Mouse (Mus musculus) spleen, adult 10 weeks (tissue): ENCODE data around the gene Zbtb21. TPM values are rescaled to one million over a fixed set of nuclear protein-coding genes. Genes with fewer than 3 reads are reported as not detected.

Source experiments
- polyA plus RNA-seq: library from polyadenylated mRNA; stranded (reverse); fragments of 350-450 nt; fragmentation: Illumina TruSeq; extraction: RNeasy Lipid Tissue Mini Kit (QIAGEN cat#74804); gene quantifications from one replicate; pipeline ENCODE4 v1.2.3, GENCODE M21; 2015; ENCODE audit warnings: low replicate concordance; ENCODE audit not compliant: insufficient read depth

Zbtb21 gene
- 13.7 TPM for polyA plus RNA-seq

GRCm38 (mm10) chr16:97962151-97962948 lies at the start of gene Zbtb21, which contains the start of gene C2cd2:
Gene Zbtb21, minus strand, starts transcription at chr16:97962622.
Gene C2cd2, minus strand, starts transcription at chr16:97962598.

DNA sequence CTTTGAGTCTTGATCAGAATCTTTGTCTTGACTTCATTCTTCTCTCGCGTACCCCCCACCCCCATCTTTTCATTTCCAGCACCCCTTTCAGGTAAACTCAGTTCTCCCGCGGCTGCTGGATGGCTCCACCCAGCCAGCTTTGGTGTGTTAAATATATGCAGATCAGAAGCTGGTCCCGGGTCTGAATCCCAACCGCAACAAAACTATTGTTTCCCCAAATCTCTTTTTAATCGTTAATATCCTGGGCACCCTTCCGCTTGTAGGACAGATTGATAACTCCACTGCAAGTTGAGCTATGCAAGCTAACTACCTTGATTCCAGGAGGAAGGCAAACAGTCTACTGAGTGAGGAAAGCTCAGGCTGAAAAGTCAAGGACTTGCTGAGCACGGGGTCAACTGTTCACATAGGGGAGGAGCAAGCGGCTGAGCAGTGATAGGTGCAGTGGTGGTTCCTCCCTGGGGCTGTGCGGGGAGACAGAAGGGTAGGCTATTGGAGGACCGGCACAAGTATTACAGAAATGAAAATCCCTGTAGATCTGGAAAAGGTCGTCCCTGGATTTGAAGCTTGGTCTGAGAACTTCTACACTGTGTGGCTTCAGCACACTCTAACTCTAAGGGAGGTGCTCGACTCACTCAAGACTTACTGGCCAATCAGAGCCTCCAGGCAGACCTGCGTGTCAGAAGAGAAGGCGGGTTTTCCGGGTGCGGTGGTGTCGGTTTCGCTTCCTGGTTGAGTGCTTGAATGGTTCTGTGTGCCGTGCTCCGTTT lies 34.4 kb upstream of the Zbtb21 start, which contains the start of gene B230307C23Rik:
TSS of gene B230307C23Rik (plus strand) at position 700 of the 767 bp plus-strand sequence.

Other genes starting within 250 kb of the Zbtb21 start
- 0.22 TPM for gene Ripk4, start 198.8 kb downstream of the Zbtb21 start, polyA plus RNA-seq
- 13.4 TPM for gene Prdm15, start 110.8 kb downstream of the Zbtb21 start, polyA plus RNA-seq
- 16.5 TPM for gene C2cd2, start within 50 bp of the Zbtb21 start, polyA plus RNA-seq
- gene B230307C23Rik, start 34.7 kb upstream of the Zbtb21 start, polyA plus RNA-seq, result 47.6 TPM
- 13.0 TPM for gene A630089N07Rik, start 119.8 kb upstream of the Zbtb21 start, polyA plus RNA-seq